Mouse (Mus musculus): ENCODE measurements around the gene Brdt.

Brdt gene

GRCm38 (mm10) chr5:107415098-107415497 is 84.1 kb downstream of the Brdt start:
- no peak for DNase-seq

- DNase-seq: no peak
These were observed 90.7 kb downstream of the Brdt start for GRCm38 (mm10) chr5:107421676-107422075.

GRCm38 (mm10) chr5:107431249-107431648 is 100.3 kb downstream of the Brdt start, which contains the start of gene Lpcat2b:
Gene Lpcat2b (plus strand): TSS chr5:107431549.
- DNase-seq: no peak

- no peak for DNase-seq
These were observed 103.0 kb downstream of the Brdt start for GRCm38 (mm10) chr5:107434001-107434400.

GRCm38 (mm10) chr5:107436185-107436584 is 105.2 kb downstream of the Brdt start:
- DNase-seq: no peak

Measured in cerebellum, postnatal 14 days (tissue).